Mouse (Mus musculus) monocyte, adult 5-6 weeks (primary cell): ENCODE measurements around the gene Acsf2. TPM values are rescaled to one million over a fixed set of nuclear protein-coding genes. Genes with fewer than 3 reads are reported as not detected.

Experiments used
- ATAC-seq: fragments of 153-309, 156-312 bp; replicated peaks from 2 replicates; pipeline ENCODE4 v1.8.0; 2017; ENCODE audit warnings: mild to moderate bottlenecking; ENCODE audit not compliant: low TSS enrichment, insufficient number of reproducible peaks, severe bottlenecking, poor library complexity, low FRiP score
- total RNA-seq: library from RNA; stranded (forward); fragments of 200-1000, 200-491, 200-594 nt; gene quantifications from 3 replicates; pipeline ENCODE4 v1.2.3, GENCODE M21; 2017

Acsf2 gene
- total RNA-seq, 1 experiment from 2014 or later, result 1.8 TPM

GRCm38 (mm10) chr11:94508976-94509375 is 92.7 kb downstream of the Acsf2 start:
- ATAC-seq, result no peak

Other genes with a start within 250 kb of the Acsf2 start
- gene Abcc3, start 208.9 kb downstream of the Acsf2 start, total RNA-seq, result 0.39 to 1.8 TPM (median 0.64 TPM) in 3 replicates
- gene Cacna1g, start 127.7 kb downstream of the Acsf2 start, total RNA-seq, result not detected in 3 replicates
- gene Spata20, start 115.7 kb downstream of the Acsf2 start, total RNA-seq, result 0.67 TPM in 1 of 3 replicates, not detected in the others
- not detected in 3 replicates for gene Epn3, start 101.9 kb downstream of the Acsf2 start, total RNA-seq
- 0.19 TPM in 1 of 3 replicates, not detected in the others for gene Mycbpap, start 80.1 kb downstream of the Acsf2 start, total RNA-seq
- gene Rsad1, start 52.6 kb downstream of the Acsf2 start, total RNA-seq, result 1.6 to 4.8 TPM (median 3.1 TPM) in 3 replicates
- gene Chad, start 36.8 kb downstream of the Acsf2 start, total RNA-seq, result not detected in 3 replicates
- 61.6 to 80.3 TPM (median 69.2 TPM) in 3 replicates for gene Lrrc59, start 27.9 kb upstream of the Acsf2 start, total RNA-seq
- 13.2 to 23.6 TPM (median 19.1 TPM) in 3 replicates for gene Mrpl27, start 51.9 kb upstream of the Acsf2 start, total RNA-seq
- 1.2 TPM in 1 of 3 replicates, not detected in the others for gene Eme1, start 52.1 kb upstream of the Acsf2 start, total RNA-seq
- gene Xylt2, start 75.6 kb upstream of the Acsf2 start, total RNA-seq, result 7.1 to 16.8 TPM (median 11.4 TPM) in 3 replicates
- not detected in 3 replicates for gene Gm11541, start 102.6 kb upstream of the Acsf2 start, total RNA-seq
- gene Cdc34b, start 139.9 kb upstream of the Acsf2 start, total RNA-seq, result not detected in 3 replicates
- gene Tmem92, start 180.8 kb upstream of the Acsf2 start, total RNA-seq, result not detected in 3 replicates